Mouse (Mus musculus): ENCODE measurements at regions not wholly inside any gene's neighbourhood (a gene's known extent, or its start where the extent isn't known, plus 50 kb on each side); places are given as distances from the start of the nearest gene placed in this dataset.

GRCm38 (mm10) chr5:46431644-46432367, 574.4 kb upstream of the Lcorl start:
- H3K4me1 ChIP-seq (ENCODE audit: control insufficient read depth, insufficient read depth, low read length): no peaks in the 10 kb centered on the region
- no peak overlapping the region for H3K9ac ChIP-seq (ENCODE audit: low read length)
- H3K4me2 ChIP-seq (ENCODE audit: low read depth, low read length): no peak overlapping the region
- no peaks in the 10 kb centered on the region for H3K36me3 ChIP-seq (ENCODE audit: control insufficient read depth, insufficient read depth, low read length)
- WGBS: 70% methylated on average over 3 of the region's 3 CpGs
- no peak for ATAC-seq (ENCODE audit: insufficient read depth, low FRiP score)
- H3K27ac ChIP-seq (ENCODE audit: low read length): no peak overlapping the region
- no peaks in the 10 kb centered on the region for H3K27me3 ChIP-seq (ENCODE audit: control insufficient read depth, insufficient read depth, low read length)
- no peaks in the 10 kb centered on the region for H3K9me3 ChIP-seq (replicated peaks; ENCODE audit: control insufficient read depth, low read length)
- H3K4me3 ChIP-seq (replicated peaks; ENCODE audit: low read length): no peak overlapping the region

GRCm38 (mm10) chr5:46422738-46423137, 565.3 kb upstream of the Lcorl start:
- Histone ChIP-seq H3K9me3 (replicated peaks; ENCODE audit: control insufficient read depth, low read length) (no peaks in the 10 kb centered on the region), H3K4me1 (ENCODE audit: control insufficient read depth, insufficient read depth, low read length) (no peaks in the 10 kb centered on the region), H3K27ac (ENCODE audit: low read length) (no peak overlapping the region), H3K4me3 (replicated peaks; ENCODE audit: low read length) (no peak overlapping the region), H3K36me3 (ENCODE audit: control insufficient read depth, insufficient read depth, low read length) (no peaks in the 10 kb centered on the region), H3K27me3 (ENCODE audit: control insufficient read depth, insufficient read depth, low read length) (no peaks in the 10 kb centered on the region), H3K4me2 (ENCODE audit: low read depth, low read length) (no peak overlapping the region), H3K9ac (ENCODE audit: low read length) (no peak overlapping the region)
- ATAC-seq (ENCODE audit: insufficient read depth, low FRiP score): no peak
- WGBS: 83% methylated on average over 3 of the region's 3 CpGs

- H3K9ac ChIP-seq (ENCODE audit: low read length): no peak overlapping the region
- no peak overlapping the region for H3K27ac ChIP-seq (ENCODE audit: low read length)
- H3K4me2 ChIP-seq (ENCODE audit: low read depth, low read length): no peak overlapping the region
- 69% methylated on average over 2 of the region's 2 CpGs for WGBS
- ATAC-seq (ENCODE audit: insufficient read depth, low FRiP score): no peak
- H3K36me3 ChIP-seq (ENCODE audit: control insufficient read depth, insufficient read depth, low read length): no peaks in the 10 kb centered on the region
- H3K4me3 ChIP-seq (replicated peaks; ENCODE audit: low read length): no peak overlapping the region
- H3K27me3 ChIP-seq (ENCODE audit: control insufficient read depth, insufficient read depth, low read length): no peaks in the 10 kb centered on the region
- H3K9me3 ChIP-seq (replicated peaks; ENCODE audit: control insufficient read depth, low read length): no peaks in the 10 kb centered on the region
- no peaks in the 10 kb centered on the region for H3K4me1 ChIP-seq (ENCODE audit: control insufficient read depth, insufficient read depth, low read length)
Measured at GRCm38 (mm10) chr5:46406969-46407368, 549.6 kb upstream of the Lcorl start.

- WGBS: 27% methylated on average over 3 of the region's 3 CpGs
Measured at GRCm38 (mm10) chr5:46406404-46406803, 549.0 kb upstream of the Lcorl start.

GRCm38 (mm10) chr5:46386591-46386990, 529.2 kb upstream of the Lcorl start:
- no peaks in the 10 kb centered on the region for H3K27me3 ChIP-seq (ENCODE audit: control insufficient read depth, insufficient read depth, low read length)
- H3K4me2 ChIP-seq (ENCODE audit: low read depth, low read length): no peak overlapping the region
- no peak for ATAC-seq (ENCODE audit: insufficient read depth, low FRiP score)
- WGBS: 64% methylated on average over 2 of the region's 2 CpGs
- H3K9ac ChIP-seq (ENCODE audit: low read length): no peak overlapping the region
- H3K27ac ChIP-seq (ENCODE audit: low read length): no peak overlapping the region
- no peaks in the 10 kb centered on the region for H3K36me3 ChIP-seq (ENCODE audit: control insufficient read depth, insufficient read depth, low read length)
- H3K4me3 ChIP-seq (replicated peaks; ENCODE audit: low read length): no peak overlapping the region
- H3K4me1 ChIP-seq (ENCODE audit: control insufficient read depth, insufficient read depth, low read length): no peaks in the 10 kb centered on the region
- no peaks in the 10 kb centered on the region for H3K9me3 ChIP-seq (replicated peaks; ENCODE audit: control insufficient read depth, low read length)

More at GRCm38 (mm10) chr5:46406404-46406803, 549.0 kb upstream of the Lcorl start:
- Histone ChIP-seq H3K9me3 (replicated peaks; ENCODE audit: control insufficient read depth, low read length) (no peaks in the 10 kb centered on the region), H3K27me3 (ENCODE audit: control insufficient read depth, insufficient read depth, low read length) (no peaks in the 10 kb centered on the region), H3K27ac (ENCODE audit: low read length) (no peak overlapping the region), H3K4me3 (replicated peaks; ENCODE audit: low read length) (no peak overlapping the region), H3K4me1 (ENCODE audit: control insufficient read depth, insufficient read depth, low read length) (no peaks in the 10 kb centered on the region), H3K9ac (ENCODE audit: low read length) (no peak overlapping the region), H3K36me3 (ENCODE audit: control insufficient read depth, insufficient read depth, low read length) (no peaks in the 10 kb centered on the region), H3K4me2 (ENCODE audit: low read depth, low read length) (no peak overlapping the region)
- no peak for ATAC-seq (ENCODE audit: insufficient read depth, low FRiP score)

- Histone ChIP-seq H3K27ac (ENCODE audit: low read length) (no peak overlapping the region), H3K4me3 (replicated peaks; ENCODE audit: low read length) (no peak overlapping the region), H3K9ac (ENCODE audit: low read length) (no peak overlapping the region), H3K4me2 (ENCODE audit: low read depth, low read length) (no peak overlapping the region), H3K4me1 (ENCODE audit: control insufficient read depth, insufficient read depth, low read length) (no peaks in the 10 kb centered on the region), H3K36me3 (ENCODE audit: control insufficient read depth, insufficient read depth, low read length) (no peaks in the 10 kb centered on the region), H3K9me3 (replicated peaks; ENCODE audit: control insufficient read depth, low read length) (no peaks in the 10 kb centered on the region), H3K27me3 (ENCODE audit: control insufficient read depth, insufficient read depth, low read length) (no peaks in the 10 kb centered on the region)
- WGBS: 65% methylated on average over 1 of the region's 1 CpGs
- no peak for ATAC-seq (ENCODE audit: insufficient read depth, low FRiP score)
Measured at GRCm38 (mm10) chr5:46367328-46367727, 509.9 kb upstream of the Lcorl start.

GRCm38 (mm10) chr5:46363661-46364060, 506.2 kb upstream of the Lcorl start:
- H3K36me3 ChIP-seq (ENCODE audit: control insufficient read depth, insufficient read depth, low read length): no peaks in the 10 kb centered on the region
- no peaks in the 10 kb centered on the region for H3K4me1 ChIP-seq (ENCODE audit: control insufficient read depth, insufficient read depth, low read length)
- no peaks in the 10 kb centered on the region for H3K27me3 ChIP-seq (ENCODE audit: control insufficient read depth, insufficient read depth, low read length)
- H3K4me2 ChIP-seq (ENCODE audit: low read depth, low read length): no peak overlapping the region
- no peak for ATAC-seq (ENCODE audit: insufficient read depth, low FRiP score)
- H3K9me3 ChIP-seq (replicated peaks; ENCODE audit: control insufficient read depth, low read length): no peaks in the 10 kb centered on the region
- H3K4me3 ChIP-seq (replicated peaks; ENCODE audit: low read length): no peak overlapping the region
- WGBS: 88% methylated on average over 2 of the region's 2 CpGs
- H3K9ac ChIP-seq (ENCODE audit: low read length): no peak overlapping the region
- no peak overlapping the region for H3K27ac ChIP-seq (ENCODE audit: low read length)

- WGBS: 15% methylated on average over 1 of the region's 1 CpGs
- Histone ChIP-seq H3K9me3 (replicated peaks; ENCODE audit: control insufficient read depth, low read length) (no peaks in the 10 kb centered on the region), H3K4me2 (ENCODE audit: low read depth, low read length) (no peak overlapping the region), H3K9ac (ENCODE audit: low read length) (no peak overlapping the region), H3K27me3 (ENCODE audit: control insufficient read depth, insufficient read depth, low read length) (no peaks in the 10 kb centered on the region), H3K27ac (ENCODE audit: low read length) (no peak overlapping the region), H3K4me3 (replicated peaks; ENCODE audit: low read length) (no peak overlapping the region), H3K4me1 (ENCODE audit: control insufficient read depth, insufficient read depth, low read length) (no peaks in the 10 kb centered on the region), H3K36me3 (ENCODE audit: control insufficient read depth, insufficient read depth, low read length) (no peaks in the 10 kb centered on the region)
- no peak for ATAC-seq (ENCODE audit: insufficient read depth, low FRiP score)
Measured at GRCm38 (mm10) chr5:46361637-46362036, 504.2 kb upstream of the Lcorl start.

GRCm38 (mm10) chr5:46348448-46348847, 491.0 kb upstream of the Lcorl start:
- Histone ChIP-seq H3K9me3 (replicated peaks; ENCODE audit: control insufficient read depth, low read length) (no peaks in the 10 kb centered on the region), H3K4me3 (replicated peaks; ENCODE audit: low read length) (no peak overlapping the region), H3K27me3 (ENCODE audit: control insufficient read depth, insufficient read depth, low read length) (no peaks in the 10 kb centered on the region), H3K4me1 (ENCODE audit: control insufficient read depth, insufficient read depth, low read length) (no peaks in the 10 kb centered on the region), H3K9ac (ENCODE audit: low read length) (no peak overlapping the region), H3K36me3 (ENCODE audit: control insufficient read depth, insufficient read depth, low read length) (no peaks in the 10 kb centered on the region), H3K27ac (ENCODE audit: low read length) (no peak overlapping the region), H3K4me2 (ENCODE audit: low read depth, low read length) (no peak overlapping the region)
- no peak for ATAC-seq (ENCODE audit: insufficient read depth, low FRiP score)
- WGBS: 81% methylated on average over 5 of the region's 5 CpGs
